Mouse (Mus musculus) heart, adult 8-10 months (tissue): Measurements from ENCODE around the gene Otulinl. TPM values are rescaled to one million over a fixed set of nuclear protein-coding genes. Genes with fewer than 3 reads are reported as not detected.
A peak's percentile ranks its signal among the peaks of the same experiment; 100 is the strongest.
"Not testable (repeated sequence)": the region's sequence is repeated elsewhere in the genome, so short reads cannot be mapped to it uniquely, and the experiment has no call there.

Experiments used
- DNase-seq: peaks from one replicate; pipeline ENCODE4 v3.0.0; 2022; ENCODE audit warnings: low spot score
- total RNA-seq, 4 experiments: library from RNA; stranded (reverse); gene quantifications; 2 replicates each; pipeline ENCODE4 v1.2.4; 2022

Otulinl gene
- 1 to 10 TPM in 2 of 4 experiments, under 1 TPM in 2; 0.79 to 2.2 (median 1.1) TPM for total RNA-seq

DNA sequence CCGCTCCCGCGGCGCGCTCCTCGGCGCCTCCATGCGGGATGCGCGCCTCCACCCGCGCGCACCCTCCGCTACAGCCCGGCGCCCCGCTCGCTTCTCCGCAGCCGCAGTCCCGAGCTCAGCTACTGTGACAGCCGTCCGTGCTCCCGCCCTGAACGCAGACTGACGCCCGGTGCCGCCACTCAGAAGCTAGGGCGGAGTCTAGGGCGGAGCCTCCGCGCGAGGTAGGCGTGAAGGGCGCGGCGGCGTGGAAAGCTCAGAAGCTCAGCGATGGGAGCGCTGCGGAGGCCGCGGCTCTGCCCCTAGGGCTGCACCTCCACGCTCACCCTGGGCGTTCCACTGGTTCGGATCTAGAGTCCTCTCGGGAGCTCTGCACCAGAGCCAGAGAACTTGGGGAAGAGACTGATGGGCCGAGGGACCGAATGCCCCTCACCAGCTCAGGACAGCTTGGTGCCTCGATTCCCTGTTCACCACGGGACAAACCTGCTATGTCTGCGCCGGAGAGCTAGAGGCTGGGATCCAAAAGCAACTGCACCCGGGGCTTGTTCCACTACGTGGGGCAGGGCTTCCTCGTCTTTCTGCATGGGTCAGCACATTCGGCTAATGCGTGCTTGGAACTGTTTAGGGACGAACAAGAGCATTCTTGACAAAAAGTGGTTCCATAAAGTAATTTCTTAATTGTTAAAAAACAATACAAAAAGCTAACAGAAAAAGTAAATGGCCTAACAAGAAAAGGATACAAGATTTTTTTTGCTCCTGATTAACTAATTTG lies at the start of gene Otulinl:
Otulinl (minus strand) TSS at position 161 of the 769 bp plus-strand sequence.
- peak; percentile 93 for DNase-seq

GRCm38 (mm10) chr15:27726228-27726627 lies 44.8 kb upstream of the Otulinl start:
- no peak for DNase-seq

DNA sequence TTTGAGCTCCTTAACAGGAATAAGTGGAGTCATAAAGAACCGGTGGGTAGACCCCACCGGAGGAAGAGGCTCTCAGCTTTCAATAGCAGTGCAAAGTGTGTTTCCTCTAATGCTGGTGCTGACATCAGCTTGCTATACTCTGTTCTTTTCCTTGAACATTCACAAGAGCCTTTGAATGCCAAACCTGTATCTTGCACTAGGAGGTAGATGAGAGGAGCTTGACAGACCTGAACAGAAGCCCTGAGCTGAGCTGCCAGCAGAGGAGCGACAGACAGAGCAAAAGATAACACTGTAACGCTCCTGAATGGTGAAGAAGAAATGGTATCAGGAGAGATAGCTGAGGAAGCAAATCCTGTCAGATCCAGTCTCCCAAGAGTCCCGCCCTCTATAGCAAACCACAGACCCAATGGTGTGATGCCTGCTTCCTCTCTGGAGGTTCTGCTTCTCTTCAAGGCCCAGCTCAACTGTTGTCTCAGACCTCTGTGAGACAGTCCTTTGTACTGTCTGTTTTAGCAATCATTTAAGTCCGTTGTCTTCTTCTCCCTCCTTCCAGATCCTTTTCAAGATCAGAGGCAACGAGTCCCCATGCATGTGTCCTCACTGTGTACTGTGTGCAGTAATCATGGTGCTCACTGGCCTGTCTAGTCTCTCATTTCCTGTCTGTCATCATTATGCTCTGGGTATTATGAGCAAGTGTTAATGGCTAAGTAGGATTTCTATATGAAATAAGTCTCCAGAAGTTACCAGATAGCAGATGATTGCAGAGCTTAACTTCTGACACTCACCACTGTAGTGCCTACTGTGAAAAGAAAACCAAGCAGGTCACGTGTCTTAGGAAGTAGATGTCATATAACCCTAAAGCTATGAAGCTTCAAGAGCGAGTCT lies 43.7 kb upstream of the Otulinl start:
- no peak for DNase-seq

DNA sequence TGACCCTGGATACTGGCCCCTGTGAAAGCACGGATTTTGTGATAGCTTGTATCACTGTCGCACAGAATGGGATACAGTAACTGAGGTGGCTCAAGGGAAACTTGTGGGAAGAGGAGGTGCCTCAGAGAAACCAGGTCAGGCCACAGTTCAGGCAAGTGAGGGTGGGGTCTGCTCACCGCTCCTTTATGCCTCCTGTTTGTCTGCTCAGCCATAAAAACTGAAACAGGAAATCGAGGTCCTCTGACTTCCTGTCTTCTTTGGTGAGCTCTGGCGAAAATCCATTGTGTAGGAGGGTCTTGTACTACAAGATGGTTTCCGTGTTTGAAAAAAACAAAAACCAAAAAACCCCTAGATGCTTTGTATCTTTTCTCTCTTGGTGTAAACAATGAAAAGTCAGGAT lies 42.9 kb upstream of the Otulinl start:
- DNase-seq: no peak

DNA sequence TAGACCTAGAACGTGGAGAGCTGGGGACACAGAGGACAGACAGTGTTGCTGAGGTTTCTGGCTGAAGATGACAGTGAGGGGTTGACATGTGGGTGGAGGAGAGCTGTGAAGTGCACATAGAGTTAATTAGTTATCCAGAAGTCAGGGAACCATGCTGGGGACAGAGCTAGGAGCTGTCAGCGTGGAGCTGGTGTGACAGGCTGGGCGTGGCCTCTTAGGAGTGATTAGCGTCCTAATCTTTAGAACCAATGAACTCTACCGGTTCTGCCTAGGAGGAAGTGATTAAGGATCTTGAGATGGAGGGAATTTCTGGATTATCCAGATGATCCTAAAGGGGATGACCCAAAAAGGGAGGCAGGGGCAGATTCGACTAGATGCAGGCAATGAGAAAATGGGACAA lies 42.4 kb upstream of the Otulinl start:
- DNase-seq: no peak

GRCm38 (mm10) chr15:27720297-27720696 lies 38.9 kb upstream of the Otulinl start:
- DNase-seq: not testable (repeated sequence)

- no peak for DNase-seq
These were observed 37.3 kb upstream of the Otulinl start for GRCm38 (mm10) chr15:27718668-27719067.

GRCm38 (mm10) chr15:27715331-27715730 lies 34.0 kb upstream of the Otulinl start:
- peak; percentile 28 for DNase-seq

- DNase-seq: no peak
These were observed 29.3 kb upstream of the Otulinl start for GRCm38 (mm10) chr15:27710698-27711097.

- DNase-seq: no peak
These were observed 27.7 kb upstream of the Otulinl start for GRCm38 (mm10) chr15:27708968-27709612.

GRCm38 (mm10) chr15:27708499-27708898 lies 27.1 kb upstream of the Otulinl start:
- no peak for DNase-seq

- no peak for DNase-seq
These were observed 21.6 kb upstream of the Otulinl start for GRCm38 (mm10) chr15:27702972-27703313.

- DNase-seq: no peak
These were observed 20.9 kb upstream of the Otulinl start for GRCm38 (mm10) chr15:27702031-27702971.

- DNase-seq: no peak
These were observed 16.3 kb upstream of the Otulinl start for GRCm38 (mm10) chr15:27697632-27698031.

DNA sequence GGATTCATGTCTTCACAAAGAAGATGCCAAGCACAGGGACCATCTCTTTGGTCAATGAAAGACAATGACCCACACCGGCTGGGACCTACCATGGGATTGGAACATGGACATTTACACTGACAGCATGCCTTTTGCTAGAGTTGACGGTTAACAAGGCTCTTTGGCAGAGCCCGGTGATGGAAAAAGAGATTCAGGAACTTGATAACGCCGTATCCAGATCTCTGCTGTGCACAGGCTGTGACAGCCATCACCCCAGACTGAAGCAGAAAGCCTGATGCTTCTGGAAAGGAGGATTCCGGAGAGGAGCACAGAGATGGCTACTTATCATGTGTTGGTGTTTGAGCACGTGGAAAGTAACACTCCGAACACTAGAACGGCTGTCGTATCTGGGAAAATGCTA lies 11.9 kb upstream of the Otulinl start:
- no peak for DNase-seq

GRCm38 (mm10) chr15:27692161-27692560 lies 10.8 kb upstream of the Otulinl start:
- DNase-seq: no peak

GRCm38 (mm10) chr15:27691213-27691612 lies 9.8 kb upstream of the Otulinl start:
- DNase-seq: no peak

- no peak for DNase-seq
These were observed 6.8 kb upstream of the Otulinl start for GRCm38 (mm10) chr15:27688041-27688651.

- no peak for DNase-seq
These were observed 3.4 kb upstream of the Otulinl start for GRCm38 (mm10) chr15:27684813-27685212.

DNA sequence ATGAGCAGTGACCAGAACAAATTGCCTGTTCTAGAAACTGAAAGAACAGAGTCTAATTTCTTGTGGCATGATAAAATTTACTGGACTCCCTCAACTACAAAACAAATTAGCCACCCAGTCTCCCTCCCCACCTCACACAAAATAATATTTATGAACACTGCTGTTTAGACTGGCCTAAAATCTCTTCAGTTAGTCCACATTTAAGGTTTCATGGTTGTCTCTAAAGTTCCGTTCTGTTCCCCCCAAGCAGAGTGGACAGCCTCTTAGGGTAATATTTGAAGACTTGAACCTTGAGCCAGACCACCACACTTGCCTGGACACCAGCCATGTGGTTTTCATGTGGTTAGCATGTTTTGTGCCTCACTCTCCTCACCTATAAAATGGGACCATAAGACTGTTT lies 1.8 kb upstream of the Otulinl start:
- DNase-seq: no peak

DNA sequence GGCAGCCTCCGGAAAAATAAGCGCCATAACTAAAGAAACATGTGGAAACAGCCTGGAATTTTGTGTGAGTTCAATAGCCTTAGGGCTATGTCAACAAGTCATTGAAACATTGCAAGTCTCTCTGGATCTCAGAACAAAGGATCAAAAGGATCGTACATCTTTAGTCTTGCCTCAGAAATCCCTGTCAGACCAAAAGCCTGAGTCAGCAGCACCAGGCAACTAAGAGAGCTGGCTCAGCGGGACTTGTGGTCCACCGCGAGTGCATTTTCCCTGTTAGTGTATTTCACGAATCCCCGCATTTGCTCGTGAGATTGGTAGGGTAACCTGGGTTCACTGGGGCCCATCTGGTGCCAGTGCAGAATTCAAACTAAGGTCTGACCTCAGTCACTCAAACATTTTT lies 1.2 kb upstream of the Otulinl start:
- no peak for DNase-seq
